Mouse (Mus musculus): ENCODE measurements around the gene Lyrm7.

Gene Lyrm7

DNA sequence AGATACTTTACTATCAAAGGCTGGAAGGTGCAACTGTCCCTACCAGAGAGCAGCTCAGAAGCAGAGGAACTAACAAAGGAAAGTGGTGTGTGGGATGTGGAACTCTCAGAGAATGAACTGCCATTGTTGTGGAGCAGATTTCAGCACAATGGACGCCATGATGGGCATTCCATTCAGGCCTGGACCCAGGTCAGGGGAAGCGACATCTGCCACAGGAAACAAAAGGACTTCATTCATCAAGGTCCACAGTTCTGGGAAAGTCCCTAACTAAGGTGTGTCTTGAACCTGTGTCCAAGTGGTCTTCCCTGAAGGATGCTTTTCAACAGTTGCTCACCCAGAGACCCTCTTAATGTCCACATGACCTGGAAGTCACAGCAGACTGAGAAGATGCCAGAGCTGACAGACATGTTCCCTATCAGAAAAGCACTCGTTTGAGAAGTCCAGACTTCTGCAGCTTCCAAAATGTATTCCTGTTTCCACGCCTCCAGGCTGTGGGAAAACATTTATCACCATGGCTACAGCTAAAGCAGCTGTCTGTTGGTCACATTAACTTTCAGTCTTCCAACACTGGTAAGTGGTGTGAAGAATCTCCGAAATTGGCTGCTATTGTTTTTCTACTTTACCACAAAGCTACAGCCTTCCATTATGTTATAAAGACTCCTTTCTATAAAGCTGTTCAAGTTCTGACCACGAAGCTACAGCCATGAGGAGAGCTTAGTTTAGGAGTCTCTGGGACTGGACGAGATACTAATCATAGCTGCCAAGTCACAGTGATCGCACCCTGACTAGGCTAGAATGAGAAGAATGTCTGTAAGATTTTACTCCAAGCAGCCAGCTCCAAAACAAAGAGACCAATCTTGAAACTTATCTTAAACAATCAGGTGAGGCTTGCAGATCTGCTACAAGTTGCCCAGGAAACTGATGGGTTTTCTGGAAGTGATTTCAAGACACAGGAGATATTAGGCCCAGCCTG, 15.0 kb downstream of the Lyrm7 start:
- peak; percentile 48 for DNase-seq (ENCODE audit: extremely low spot score)

DNA sequence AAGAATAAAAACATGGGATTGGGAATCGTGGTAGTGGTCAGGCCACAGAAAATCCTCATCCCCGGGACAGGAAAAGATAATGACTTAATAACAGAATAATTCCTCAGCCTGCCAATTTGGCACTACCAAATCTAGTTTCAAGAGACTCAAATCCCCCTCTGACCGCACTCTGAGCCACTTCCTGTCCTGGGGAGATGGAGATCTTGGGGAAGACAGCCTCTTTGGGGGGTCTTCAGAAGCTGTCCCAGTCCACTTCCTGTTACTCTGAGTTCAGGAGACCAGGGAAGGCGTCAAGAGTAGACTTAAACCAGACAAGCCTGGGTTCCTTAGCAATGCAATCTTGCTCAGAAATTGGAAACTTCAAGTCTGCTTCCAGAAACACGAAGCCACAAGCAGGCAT, 15.8 kb downstream of the Lyrm7 start:
- no peak for DNase-seq (ENCODE audit: extremely low spot score)

DNA sequence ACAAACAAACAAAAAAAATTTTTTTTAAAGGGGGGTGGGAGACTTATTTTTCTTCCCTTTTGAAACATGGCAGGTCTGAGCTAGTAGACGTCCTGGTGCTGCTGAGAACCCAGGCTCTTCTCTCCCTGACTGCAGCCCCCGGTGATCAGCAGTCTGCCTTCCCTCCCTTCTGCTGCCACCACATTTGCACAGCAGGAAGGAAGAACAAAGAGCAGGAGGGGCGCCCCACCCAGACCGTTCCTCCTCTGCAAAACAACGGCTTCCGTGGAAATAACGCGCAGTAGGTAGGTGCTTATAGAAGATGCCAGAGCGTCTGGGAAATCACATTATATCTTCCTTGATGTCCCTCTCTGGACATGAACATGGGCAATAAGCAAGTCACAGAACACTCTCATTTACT, 16.3 kb downstream of the Lyrm7 start:
- DNase-seq (ENCODE audit: extremely low spot score): no peak

DNA sequence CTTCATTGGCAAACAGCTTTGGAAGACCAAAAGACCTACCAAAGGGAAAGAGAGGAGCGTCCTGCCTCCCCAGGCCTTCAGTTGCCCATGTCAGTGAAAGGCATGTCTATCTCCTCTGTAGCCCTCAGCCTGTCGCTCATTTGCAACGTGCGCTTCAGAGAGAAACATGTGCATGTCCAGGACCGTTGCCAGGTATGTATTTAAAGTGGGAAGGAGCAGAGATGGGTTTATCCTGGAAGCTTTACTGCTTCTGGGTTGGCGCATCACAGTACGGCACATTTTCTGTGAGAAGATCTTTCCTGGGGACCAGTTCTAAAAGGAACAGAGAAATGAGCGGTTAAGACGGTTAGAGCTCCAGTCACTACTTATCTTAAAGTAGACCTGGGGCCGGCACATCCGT, 19.8 kb downstream of the Lyrm7 start:
- DNase-seq (ENCODE audit: extremely low spot score): no peak

DNA sequence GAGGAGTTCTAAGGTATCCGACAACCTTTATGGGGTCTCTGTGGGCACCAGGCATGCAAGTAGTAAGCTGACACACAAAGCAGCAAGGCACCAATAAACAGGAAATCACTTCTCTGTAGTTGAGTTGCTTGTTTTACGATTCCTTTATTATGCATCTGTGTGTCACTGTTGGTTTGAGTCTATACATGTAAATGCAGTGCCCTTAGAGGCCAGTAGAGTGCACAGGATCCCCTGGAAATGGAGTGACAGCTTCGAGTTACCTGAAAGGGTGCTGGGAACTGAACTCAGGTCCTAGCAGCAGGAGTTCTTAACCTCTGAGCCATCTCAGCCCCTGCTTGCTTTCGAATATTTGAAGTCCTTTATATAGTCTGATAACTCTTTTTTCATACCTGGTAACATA, 21.0 kb downstream of the Lyrm7 start:
- DNase-seq (ENCODE audit: extremely low spot score): no peak

DNA sequence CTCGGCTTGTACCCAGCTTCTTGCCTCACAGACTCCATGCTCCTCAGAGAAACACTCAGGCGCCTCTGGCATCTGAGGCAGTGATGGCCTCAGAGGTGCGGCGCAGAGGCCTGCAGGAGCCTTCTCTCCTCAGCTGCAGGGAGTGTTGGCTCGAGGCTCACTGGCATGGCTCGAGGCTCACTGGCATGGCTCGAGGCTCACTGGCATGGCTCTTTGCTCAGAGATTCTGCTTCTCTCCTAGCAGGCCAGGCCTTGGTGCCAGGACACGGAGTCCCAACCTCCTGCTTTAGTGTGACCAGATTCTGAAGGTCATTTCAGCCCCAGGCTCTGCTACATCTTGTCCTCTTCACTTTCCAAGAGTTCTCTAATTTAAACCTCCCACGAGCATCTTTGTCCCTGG, 24.6 kb downstream of the Lyrm7 start:
- no peak for DNase-seq (ENCODE audit: extremely low spot score)

DNA sequence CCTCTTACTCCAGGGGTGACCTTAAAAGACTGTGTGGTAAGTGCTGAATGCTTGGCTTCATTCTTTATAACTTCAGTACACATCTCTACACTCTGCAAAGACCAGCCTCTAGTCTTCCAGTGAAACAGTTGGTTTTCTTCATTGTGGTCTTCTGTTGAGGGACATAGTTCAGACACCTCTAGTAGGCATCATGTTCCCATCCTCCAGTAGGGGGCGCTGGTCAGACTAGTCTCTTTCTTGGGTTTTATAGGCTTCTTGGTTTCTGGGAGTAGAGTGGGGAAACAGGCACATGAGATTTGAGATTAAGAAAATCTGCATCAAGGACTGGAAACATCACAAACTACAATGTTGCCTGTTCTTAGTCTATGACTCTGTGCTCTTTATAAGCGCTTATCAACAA, 26.1 kb downstream of the Lyrm7 start:
- DNase-seq (ENCODE audit: extremely low spot score): no peak

DNA sequence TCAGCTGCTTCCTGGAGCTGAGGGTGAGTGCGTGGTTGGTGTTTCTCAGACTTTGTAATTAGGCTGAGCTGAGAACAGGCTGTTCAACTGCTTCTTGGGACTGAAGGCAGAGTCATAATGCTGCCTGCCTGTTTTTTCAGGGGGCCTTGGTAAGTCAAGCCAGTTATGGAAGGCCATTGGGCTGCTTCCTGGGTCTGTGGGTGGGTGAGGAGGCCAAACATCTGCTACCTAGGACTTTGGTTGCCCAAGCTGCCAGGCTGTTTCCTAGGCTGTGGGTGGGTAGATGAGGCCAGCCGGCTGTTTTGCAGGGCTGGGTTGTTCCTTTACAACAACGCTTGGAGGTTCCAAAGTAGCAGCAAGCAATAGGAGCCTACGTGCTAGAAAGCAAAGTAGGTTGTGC, 26.9 kb downstream of the Lyrm7 start:
- DNase-seq (ENCODE audit: extremely low spot score): no peak

DNA sequence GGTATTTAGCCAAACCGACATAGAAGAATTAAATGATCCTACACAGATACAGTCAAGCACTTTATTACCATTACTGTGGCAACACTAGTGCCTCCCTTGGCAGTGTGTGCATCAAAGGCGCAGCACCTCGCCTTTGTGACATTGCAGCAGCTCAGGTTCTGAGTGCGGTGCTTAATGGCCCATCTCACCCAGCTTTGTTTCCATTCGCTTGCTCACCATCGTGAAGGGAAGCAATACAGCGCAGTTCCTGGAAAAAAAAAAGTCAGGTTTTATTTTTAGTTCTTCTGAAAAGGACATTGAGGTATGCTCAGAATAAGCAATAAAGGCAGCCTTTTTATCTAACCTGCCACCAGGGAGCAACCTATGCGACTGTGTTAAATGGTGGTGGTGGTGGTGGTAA, 33.9 kb downstream of the Lyrm7 start:
- no peak for DNase-seq (ENCODE audit: extremely low spot score)

DNA sequence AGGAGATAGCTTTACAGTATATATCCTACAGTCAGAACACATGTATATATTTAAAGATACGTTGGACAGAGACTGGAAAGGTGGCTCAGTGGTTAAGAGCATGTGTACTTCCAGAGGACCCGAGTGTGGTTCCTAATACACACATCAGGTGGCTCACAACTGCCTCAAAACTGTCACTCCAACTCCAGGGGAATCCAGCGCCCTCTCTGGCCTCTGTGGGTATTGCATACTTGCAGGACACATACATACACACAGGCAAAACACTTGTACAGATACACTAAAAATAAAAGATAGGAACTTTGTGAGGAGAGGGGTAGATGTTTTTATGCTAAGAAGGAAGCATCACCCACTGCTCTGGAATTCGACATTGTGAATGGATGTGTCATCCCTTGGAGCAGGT, 34.9 kb downstream of the Lyrm7 start:
- no peak for DNase-seq (ENCODE audit: extremely low spot score)

DNA sequence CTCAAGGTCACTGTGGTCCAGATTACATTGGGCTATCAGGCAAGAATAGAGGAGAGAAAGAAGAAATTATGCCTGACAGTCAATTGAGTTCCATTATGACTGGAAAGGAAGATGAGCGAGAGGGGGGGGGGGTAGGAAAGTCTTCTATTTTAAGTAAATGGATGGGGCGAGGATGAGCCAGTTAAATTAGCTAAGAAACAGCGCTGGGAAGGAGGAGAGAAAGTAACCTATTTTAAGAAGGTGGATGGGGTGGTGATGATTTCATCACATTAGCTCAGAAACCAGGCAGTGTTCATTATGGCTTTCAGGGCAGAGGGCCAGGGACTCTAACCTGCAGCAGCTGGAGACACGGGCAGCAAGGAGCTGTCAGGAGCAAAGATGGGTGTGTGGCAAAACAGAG, 37.2 kb downstream of the Lyrm7 start:
- no peak for DNase-seq (ENCODE audit: extremely low spot score)

DNA sequence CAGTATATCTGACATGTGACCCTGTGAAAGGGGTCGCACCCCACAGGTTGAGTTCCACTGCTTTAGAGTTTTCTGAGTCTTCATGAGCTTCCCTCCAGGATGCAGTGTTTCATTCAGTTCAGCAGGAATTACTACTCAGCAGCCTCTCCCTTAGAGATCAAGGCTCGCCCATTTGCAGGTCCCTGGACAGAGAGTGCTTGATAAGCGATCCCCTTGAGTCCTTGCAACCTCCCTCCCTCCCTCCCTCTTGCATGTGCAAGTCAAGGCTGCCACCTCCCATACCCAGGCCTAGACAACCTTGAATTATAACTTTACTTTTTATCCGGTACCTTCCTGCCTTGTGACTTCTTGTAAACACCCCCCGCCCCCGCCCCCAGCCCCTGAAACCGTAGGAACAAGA, 41.2 kb downstream of the Lyrm7 start:
- DNase-seq (ENCODE audit: extremely low spot score): no peak

DNA sequence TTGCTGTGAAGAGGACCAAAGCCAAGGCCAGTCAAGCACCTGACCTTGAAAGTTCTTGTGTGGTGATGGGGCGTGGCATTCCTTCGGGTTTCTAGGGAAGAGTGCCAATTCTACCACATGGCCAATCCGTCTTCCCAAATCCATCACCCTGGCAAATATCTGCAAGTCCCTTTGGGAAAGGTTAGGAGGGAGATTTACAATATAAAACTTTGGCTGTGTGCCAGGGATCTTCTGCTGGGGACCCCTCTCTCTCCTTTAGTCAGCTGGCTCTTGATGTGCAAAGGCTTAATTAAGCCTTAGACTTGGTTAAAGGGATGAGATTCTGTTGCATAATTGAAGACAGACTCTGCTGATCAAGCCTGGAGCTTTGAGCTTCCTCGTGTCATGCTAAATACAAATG, 43.3 kb downstream of the Lyrm7 start:
- no peak for DNase-seq (ENCODE audit: extremely low spot score)

DNA sequence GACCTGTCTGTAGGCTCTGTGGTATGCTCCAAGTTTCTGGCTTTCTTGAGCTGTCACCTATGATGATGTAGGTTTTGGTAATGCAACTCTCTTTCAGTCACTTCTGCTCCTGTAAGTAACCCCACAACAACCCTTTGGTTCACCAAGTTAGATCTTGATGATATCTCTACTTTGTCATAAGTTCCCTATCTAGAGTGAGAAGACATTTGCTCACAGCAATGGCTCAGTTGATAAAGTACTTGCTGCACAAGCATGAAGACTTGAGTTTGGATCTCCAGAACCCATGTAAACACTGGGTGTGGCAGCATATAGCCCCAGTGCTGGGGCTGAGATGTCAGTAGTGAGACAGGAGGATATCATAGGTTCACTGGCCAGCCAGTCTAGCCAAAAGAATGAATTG, 45.1 kb downstream of the Lyrm7 start:
- DNase-seq (ENCODE audit: extremely low spot score): no peak

DNA sequence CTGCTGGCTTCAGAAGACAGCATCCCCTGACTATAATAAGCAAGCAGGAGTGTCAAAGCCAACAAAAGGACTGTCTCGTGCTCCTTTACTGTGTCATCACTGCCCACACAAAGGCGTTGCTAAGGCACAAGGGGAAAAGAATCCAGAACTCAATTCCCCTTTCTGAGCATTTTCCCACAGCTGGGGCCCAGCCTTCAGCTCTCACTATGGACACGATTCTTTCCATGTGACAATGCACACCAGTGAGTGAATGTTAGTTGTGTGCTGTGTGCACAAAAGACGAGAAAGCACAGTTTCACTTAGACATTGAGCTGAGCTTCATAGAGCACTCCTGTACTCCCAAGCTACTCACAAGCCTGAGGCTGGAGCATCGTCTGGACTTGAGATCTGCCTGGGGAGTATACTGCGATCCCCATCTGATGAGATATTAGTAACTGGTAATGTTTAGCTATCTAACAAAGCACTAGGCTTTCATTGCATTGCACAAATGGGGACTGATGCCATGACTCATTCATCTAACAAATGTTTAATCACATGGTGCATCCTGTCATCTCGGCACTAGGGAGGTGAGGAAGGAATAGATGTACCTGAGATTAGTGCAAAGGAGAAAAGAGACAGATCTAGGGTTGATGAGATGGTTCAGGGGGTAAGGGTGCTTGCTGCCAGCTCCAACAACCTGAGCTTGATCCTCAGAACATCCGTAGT, 47.8 kb downstream of the Lyrm7 start:
- DNase-seq (ENCODE audit: extremely low spot score): peak; percentile 60

DNA sequence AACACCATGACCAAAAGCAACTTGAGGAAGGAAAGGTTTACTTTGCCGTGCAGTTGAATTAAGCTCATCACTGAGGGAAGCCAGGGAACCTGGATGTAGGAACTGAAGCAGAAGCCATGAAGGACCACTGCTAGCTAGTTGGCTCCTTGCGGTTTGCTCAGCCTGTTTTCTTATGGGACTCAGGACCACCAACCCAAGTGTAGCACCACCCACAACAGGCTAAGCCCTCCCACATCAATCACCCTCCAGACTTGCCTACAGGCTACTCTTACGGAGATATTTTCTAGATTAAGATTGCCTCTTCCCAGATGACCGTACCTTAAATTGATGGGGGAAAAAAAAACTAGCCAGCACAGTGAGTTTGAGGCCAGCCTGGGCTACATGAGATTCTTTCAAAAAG, 48.4 kb downstream of the Lyrm7 start:
- DNase-seq (ENCODE audit: extremely low spot score): peak; percentile 21

DNA sequence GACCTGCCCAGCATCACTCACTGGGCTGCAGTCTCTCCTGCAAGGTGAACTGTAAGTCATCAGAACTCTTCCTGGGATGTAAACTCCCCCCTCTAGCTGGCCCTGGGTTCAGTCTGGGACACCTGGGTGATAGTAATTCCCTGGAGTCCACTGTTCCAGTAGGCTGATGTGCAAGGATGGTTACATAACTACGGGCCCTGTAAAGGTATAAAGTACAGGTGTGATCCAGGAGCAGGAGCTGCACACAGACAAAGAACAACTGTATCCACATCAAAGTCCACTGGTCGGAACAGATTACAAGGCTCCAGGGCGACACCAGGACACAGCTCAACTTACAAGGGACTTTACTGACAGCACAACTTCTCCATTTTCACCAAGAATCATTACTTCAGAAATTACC, 49.7 kb downstream of the Lyrm7 start:
- no peak for DNase-seq (ENCODE audit: extremely low spot score)

DNA sequence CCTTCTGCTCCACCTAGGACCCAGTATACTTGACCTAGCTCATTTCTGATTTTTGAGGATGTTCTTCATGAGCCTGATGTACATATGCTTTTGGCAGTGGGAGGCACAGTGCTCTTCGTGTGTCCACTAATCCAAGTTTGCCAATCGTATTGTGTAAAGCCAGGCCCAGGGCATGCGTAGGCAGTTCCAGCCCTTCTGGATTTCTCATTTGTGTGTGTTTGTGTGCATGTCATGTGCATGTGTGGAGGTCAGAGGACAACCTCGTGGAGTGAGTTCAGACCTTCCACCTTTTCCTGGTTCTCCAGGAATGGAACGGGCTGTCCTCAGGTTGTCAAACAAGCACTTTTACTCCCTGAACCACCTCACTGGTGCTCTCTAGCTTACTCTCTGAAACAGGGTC, 51.1 kb downstream of the Lyrm7 start:
- DNase-seq (ENCODE audit: extremely low spot score): no peak

DNA sequence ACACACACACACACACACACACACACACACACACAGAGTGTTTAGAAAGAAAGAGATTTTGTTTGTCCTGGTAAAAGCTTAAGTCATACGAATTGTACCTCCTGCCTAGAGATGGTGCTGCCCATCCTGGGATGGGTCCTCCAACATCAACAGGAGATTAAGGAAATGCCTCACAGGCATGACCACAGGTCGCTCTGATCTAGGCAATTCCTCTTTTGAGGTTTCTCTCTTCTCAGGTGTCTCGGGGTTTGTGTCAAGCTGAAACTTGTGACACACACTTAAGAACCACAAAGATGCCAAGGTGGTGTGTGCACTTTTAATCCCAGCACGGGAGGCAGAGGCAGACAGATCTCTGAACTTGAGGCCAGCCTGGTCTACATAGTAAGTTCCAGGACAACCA, 52.5 kb downstream of the Lyrm7 start:
- no peak for DNase-seq (ENCODE audit: extremely low spot score)

DNA sequence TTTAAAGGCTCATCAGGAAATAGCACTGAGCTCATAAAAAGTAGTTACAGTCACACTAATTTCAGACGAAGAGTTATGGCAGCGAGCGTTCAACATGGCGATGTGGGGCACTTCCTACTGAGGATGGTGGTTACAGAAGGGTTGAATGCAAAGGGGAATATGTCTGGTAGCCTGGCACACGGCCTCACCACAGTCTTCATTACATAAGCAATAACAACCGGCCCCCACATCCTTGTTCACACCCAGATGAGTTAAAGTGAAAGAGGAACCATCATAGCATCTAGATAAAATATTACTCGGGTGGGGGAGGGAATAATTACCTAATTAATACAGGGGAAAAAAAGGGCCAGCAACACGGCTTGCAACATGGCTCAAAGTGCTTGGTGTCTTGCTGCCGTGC, 53.0 kb downstream of the Lyrm7 start:
- no peak for DNase-seq (ENCODE audit: extremely low spot score)

DNA sequence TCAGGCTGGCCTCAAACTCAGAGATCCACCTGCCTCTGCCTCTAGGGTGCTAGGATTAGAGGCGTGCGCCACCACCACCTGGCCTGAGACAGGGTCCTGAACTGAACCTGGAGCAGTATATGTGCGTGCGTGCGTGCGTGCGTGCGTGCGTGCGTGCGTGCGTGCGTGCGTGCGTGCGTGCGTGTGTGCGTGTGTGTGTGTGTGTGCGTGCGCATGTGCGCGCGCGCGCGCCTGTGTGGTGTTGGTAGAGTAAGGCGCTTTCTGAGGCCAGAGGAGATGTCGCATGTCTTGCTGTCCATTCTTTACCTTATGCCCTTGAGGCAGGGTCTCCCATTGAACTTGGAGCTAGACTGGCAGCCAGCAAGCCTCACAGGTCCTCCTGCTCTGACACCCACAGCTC, 53.8 kb downstream of the Lyrm7 start:
- no peak for DNase-seq (ENCODE audit: extremely low spot score)

DNA sequence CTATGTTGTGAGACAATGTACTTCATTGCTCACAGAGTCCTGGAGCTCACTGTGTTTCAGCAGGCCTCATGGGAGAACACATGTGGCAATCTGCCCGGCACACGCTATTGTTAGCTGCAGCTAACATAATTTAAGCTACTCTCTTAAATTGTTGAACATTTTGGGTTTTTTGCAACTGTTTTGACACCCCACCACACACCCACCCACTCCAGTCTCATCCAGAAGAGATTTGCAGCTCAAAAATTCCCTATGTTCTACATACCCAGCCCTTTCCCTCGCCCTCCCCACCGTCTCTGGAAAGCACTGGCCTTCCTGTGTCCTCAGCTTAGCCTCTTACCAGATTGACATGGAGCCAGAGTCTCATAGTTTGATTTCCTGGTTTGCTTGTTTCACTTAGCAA, 55.5 kb downstream of the Lyrm7 start:
- no peak for DNase-seq (ENCODE audit: extremely low spot score)

DNA sequence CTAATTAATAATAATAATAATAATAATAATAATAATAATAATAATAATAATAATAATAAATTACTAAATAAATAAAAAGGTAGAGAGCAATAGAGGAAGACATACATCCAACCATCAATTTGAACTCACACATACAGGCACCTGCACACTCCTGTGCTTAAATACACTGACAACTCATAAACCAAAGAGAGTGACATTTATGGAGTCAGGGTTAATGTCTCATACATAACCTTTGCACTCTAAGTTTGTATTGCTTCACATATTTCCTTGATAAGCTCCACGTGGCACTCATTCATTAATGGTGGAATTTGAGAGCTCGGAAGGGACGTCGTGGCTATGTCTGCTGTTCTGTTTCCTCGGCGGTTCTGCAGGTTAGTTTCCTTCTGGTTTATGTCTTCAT, 58.1 kb downstream of the Lyrm7 start:
- DNase-seq (ENCODE audit: extremely low spot score): no peak
